Mouse (Mus musculus): ENCODE measurements around the gene Cdkn2aipnl.

The Cdkn2aipnl gene

DNA sequence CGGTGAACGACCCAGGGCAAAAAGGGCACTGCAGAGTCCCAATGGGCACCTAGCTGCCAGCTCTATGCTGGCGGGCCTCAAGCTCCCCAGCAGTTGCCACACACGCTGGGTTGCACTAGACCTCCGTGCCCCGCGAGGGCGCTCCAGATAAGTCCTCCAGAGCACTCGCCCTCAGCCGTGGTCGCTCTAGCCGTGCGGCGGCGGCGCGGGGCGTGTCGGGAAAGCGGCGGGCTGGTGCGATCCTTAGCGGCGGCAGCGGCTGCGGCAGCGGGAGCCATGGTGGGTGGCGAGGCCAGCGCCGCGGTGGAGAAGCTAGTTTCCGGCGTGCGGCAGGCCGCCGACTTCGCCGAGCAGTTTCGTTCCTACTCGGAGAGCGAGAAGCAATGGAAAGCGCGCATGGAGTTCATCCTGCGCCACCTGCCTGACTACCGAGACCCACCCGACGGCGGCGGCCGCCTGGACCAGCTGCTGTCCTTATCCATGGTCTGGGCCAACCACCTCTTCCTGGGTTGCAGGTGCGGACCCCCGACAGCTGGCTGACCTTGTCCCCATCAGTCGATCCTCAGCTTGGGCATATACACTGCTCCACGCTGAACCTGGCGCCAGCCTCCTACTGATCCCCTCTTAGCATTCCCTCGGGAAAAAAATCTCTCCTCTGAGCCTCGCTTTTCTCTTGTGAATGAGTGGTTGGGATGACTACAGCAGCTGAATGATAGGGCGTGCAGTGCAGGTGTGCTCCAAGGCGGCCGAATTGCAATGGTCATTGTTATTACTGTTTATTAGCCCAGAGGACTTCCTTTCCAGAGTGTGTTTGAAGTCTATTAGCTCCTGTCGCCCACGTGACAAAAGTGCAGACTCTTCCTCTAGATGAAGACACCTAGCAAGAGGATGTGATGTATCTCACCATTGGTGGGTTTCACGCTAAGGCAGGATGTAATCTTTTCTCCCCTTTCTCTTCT is at the start of gene Cdkn2aipnl:
Gene Cdkn2aipnl, plus strand, starts transcription at position 219 of the 959 bp plus-strand sequence.
- peak; percentile 96 for DNase-seq (ENCODE audit: low read depth)

DNA sequence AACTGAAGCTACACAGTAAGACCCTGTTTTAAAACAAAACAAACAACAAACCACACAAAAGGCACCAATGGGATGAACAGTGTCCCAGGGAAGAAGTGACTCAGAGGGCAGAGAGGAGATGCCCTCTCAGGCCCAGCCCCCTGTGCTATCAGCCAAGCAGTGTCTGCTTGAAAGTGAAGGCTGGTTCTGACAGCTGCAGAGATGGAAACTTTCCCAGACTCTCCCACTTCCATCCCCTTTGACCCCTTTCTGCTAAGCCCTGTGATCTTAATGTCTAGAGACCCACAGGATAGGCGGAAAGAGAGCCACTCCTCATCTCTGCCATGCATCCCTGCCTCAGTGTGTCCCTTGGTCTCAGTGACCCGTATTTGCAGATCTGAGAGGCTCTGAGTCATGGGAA is 49.5 kb upstream of the Cdkn2aipnl start:
- DNase-seq (ENCODE audit: low read depth), result no peak

DNA sequence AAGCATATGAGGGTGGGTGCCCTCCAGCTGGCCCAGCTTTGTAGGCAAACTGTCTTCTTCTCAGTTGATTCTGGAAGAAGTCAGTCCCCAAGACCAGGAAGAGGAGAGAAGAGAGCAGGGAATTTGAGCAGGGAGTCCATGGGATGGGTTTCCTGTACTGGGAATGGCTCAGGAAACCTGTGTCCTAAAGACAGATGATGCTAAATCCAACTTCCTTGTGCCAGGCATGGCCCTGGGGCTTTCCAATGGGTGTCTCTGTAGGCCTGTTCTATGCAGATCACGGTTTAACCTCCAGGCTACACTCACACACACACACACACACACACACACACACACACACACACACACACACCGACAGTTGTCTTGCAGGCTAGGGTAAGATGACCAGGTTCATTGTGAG is 48.9 kb upstream of the Cdkn2aipnl start:
- DNase-seq (ENCODE audit: low read depth), result no peak

DNA sequence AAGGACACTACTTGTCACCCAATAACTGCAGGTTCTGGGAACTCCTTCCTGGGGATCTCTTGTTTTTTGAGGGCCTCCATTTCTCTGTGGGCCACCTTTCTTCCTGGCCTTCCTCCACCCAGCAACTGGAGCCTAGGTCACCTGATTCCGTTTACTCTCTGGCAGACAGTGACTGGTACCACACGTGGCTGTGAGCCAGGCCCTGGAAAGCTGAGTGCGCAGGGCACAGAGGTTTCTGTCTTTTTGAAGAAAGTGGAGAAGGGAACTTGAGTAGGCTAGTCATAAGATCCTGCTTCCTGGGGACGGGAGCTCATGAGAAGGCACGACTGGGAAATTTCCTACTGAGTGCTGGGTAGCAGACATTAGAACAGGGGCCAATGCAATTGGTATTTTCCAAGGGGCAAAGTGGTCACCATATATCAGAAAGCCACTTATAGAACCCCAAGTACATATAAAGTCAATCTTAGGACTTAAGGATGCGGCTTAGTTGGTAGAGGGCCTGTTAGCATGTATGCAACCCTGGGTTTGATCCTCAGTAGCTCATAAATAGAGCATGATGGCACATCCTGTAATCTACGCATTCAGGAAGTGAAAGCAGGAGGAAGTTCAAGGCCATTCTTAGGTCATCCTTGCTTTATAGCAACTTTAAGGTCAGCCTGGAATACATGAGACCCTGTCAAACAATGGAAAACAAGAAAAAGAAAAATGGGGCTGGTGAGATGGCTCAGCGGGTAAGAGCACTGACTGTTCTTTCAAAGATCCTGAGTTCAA is 45.9 kb upstream of the Cdkn2aipnl start:
- no peak for DNase-seq (ENCODE audit: low read depth)

DNA sequence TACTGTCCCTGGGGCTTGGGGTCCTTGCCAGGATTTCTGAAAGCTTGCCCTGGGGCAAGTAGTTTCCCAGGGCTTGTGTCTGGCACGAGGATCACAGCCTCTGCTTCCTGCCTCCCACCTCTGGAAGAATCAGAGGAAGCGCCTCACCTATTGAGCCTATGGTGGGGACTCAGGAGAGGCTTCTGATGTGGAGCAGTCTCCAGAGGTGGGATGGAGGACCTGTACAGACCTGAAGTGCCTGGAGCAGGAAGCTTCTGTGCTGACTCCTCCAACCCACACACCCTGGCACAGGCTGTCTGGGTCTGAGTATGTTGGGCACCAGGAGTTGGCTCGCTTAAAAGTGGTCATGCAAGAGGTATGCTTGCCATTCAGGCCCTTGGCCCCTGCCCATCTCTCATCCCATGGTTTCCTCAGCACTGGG is 45.0 kb upstream of the Cdkn2aipnl start:
- no peak for DNase-seq (ENCODE audit: low read depth)

DNA sequence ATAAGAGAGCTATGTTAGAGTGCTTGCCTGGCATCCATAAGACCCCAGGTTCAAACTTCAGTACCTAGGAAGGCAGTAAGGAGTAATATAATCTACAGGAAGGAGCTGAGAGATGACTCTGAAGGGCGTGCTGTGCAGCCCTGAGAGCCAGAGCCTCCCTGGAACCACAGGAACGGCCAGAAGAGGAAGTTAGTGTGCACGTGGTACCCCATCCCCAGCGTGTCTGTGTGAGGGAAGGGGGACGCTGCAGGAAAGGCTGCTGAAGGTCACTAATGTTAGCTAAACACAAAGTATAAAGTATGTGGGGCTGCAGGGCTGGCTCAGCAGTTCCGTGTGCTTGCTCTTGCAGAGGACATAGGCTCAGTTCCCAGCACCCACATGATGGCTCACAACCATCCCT is 41.9 kb upstream of the Cdkn2aipnl start:
- DNase-seq (ENCODE audit: low read depth), result no peak

DNA sequence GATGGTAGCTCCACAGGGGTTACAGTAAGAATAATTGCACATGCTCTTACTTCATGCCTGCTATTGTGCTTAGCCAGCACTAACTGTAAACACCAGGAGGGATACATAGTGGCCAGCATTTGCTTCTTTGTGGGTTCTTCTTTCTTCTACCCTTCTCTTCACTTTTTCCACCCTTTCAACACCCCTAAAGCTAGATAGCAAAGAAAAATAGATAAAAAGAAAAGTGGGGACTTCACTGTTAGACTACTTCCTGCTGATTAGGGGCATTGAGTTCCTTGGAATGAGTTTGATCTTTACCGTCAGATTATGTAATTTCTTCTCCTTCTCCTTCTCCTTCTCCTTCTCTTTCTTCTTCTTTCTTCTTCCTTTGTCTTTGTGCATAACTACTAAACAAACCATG is 41.1 kb upstream of the Cdkn2aipnl start:
- DNase-seq (ENCODE audit: low read depth), result no peak

DNA sequence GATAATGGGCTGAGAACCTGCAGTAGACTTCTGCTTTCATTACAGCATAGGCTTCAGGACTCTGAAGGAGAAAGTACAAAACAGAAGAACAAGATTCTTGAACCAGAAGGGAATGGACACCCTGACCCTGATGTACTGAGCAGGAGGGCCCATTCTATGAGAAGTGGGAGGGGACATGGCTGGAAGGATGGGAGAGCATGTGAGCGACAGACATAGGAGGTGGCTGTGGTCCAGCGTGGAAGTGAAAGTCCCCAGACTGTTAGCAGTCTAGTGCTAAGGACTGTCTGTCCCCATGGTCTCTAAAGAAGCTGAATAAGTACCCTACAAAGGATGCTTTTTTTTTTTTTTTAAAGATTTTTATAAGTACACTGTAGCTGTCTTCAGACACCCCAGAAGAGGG is 40.4 kb upstream of the Cdkn2aipnl start:
- no peak for DNase-seq (ENCODE audit: low read depth)

DNA sequence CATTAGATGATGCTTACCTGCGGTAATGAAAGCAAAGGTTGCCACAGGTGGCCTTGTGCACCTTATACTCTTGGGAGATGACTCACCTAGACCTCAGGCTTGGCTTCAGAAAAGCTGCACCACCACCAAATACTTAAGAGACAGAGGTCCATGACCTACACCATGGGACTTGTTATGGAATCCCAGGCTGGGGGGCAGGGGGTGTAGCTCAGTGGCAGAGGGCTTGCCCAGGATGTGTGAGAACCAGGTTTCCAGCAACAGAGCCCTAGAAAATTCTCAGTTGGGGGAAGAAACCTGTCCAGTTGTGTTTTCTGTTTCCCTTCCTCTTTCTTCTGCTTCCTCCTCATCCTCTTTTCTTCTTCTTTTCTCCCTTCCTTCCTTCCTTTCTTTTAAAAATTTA is 36.3 kb upstream of the Cdkn2aipnl start:
- no peak for DNase-seq (ENCODE audit: low read depth)

DNA sequence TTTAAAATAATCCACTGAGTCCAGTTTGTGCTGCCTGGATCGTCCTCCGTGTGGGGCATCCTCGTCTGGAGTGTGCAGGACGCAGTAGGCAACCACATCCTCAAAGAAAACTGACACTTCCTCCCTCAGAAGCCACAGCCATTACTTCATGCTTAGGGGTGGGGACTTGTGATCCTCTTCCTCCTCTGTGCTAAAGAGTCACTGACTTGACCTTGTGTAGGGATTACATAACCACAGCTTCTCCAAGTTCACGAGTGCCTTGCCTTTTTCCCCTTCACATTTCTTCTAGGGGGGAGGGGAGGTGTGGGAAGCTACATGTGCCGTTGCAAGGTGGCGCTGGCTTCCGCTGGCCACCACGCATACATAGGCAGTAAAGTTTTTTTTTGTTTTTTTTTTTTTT is 35.7 kb upstream of the Cdkn2aipnl start:
- peak; percentile 70 for DNase-seq (ENCODE audit: low read depth)

DNA sequence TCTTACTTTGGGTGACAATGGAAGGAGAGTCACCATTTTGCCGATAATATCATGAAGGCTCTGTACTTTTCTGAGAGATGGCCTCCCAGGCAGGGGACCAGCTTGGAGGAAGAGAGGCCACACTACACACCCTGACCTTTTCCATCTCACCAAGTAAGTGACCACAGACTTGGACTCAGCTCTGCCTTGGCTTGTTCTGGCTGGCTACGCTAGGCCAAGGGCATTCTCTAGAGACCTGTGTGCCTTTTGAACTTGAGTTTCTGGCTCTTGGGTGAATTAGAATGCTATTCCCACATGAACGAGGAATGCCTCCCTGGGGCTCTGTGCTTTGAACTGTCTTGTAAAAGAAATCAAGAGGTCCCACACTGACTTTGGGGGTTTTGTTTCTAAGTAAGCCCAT is 33.2 kb upstream of the Cdkn2aipnl start:
- no peak for DNase-seq (ENCODE audit: low read depth)

DNA sequence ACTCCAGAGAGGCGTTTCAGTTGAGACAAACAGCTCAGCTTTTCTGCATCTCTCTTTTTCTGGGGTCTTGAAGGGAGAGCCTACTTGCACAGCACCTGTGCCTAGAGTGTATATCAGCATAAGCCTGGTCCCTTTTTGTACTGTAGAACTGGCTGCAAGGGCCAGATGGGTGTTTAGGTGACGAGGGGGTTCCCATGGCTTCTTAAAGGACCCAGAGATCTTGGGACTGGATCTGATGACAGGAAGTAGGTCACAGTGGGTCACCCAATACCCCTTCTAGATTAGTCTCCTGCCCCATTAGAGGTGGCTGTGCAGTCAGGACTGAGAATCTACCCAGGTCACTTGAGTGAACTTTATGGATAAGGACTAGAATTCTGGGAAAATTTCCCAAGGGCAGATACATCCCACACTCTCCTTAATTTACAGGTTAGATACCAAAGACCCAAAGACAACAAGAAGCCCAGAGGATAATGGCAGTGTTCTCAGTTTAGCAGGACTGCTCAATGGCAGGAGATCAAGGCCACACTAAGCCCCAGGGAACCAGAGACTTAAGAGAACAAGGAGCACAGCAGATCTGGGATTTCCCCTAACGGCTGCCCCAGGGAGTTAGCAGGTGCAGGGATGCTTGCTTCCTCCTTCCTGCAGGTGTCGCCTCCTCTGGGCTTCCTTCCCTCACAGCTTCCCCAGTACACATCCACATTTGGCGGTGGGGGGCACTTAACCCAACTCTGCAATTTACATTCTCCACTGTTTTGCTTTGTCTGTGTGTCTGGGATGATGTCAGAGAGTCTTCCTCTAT is 31.6 kb upstream of the Cdkn2aipnl start:
- DNase-seq (ENCODE audit: low read depth), result no peak

DNA sequence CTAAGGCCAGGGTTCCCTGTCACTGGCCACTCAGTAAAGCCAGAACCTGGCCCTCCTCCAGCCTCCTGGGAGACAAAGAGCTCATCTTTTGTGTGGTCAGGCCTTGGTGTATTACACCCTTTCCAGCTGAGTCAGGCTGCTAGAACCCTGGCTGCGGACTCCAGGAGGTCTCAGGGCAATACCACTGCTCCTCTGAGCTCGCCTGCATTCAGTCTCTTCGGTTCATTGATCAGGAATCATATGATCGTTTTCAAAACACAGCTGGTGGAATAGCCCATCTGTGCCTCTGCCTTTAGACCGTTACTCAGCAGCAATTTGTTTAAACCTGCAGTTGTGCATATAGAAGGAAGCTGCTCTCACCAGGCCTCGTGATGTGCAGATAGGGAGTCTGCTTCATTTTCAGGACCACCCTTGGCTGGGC is 30.1 kb upstream of the Cdkn2aipnl start:
- no peak for DNase-seq (ENCODE audit: low read depth)

DNA sequence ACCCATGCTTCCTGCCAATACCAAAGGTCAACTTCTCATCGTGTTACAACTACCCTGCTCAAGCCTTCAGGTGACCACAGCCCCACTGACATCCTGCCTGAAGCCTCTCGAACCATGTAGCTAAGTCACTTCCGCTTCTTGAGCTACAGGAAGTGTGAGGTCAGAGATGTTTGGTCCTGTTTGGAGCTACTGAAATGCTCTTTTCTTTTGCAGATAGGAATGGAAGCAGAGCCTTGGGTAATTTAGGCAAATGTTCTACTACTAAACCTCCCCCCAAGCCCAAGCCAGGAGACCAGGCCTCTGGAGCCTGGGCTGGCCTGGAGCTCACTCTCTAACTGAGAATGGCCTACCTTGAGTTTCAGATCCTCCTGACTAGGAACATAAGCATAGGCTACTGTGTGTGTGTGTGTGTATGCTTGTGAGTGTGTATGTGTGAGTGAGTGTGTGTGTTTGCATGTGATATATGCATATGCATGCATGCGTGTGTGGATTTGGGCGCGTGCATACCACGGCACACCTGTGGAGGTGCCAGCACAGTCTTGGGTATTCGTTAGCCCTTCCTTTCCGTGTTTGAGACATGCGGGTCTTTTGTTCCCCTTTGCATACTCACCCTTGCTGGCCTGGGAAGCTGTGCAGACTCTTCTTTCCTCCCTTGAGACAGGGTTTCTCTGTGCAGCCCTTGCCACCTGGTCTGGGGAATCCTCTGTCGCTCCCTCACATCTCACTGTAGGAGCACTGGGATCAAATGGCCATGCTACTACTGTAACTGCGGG is 28.5 kb upstream of the Cdkn2aipnl start:
- DNase-seq (ENCODE audit: low read depth), result no peak

DNA sequence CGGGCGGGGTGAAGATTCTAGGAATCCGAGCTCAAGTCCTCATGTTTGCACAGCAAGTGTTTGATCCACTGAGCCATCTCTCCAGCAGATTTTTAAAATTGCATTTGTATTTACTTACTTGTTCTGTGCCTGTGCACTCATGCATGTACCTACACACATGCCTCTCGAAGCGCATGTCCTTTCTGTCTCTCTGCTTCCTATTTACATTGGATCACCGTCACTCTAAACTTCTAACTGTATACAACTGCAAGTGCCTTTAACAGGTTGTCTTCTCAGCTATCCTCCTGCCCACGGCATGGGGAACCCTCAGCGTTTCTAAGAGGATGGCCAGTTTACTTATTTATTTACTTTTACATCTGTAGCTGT is 27.9 kb upstream of the Cdkn2aipnl start:
- no peak for DNase-seq (ENCODE audit: low read depth)

DNA sequence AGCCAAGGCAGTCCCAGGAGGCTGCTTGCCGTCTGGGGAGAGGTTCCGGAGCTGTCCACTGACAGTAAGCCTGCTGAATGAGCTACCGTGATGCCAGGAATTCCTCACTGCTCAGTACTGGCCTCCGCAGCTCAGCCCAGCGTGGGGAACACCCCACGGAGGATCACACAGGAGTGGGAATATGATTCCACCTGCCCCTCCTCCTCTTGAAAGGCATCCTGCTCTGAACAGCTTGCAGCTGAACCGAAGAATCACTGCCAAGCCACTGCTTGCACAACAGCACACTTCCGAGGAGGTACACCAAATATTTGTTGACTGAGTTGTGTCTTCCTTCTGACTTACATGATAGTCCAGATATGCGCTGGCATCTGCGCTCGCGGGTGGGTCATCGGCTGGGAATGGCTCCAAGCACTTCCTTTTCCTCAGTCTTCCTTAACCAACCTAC is 26.9 kb upstream of the Cdkn2aipnl start:
- DNase-seq (ENCODE audit: low read depth), result no peak

DNA sequence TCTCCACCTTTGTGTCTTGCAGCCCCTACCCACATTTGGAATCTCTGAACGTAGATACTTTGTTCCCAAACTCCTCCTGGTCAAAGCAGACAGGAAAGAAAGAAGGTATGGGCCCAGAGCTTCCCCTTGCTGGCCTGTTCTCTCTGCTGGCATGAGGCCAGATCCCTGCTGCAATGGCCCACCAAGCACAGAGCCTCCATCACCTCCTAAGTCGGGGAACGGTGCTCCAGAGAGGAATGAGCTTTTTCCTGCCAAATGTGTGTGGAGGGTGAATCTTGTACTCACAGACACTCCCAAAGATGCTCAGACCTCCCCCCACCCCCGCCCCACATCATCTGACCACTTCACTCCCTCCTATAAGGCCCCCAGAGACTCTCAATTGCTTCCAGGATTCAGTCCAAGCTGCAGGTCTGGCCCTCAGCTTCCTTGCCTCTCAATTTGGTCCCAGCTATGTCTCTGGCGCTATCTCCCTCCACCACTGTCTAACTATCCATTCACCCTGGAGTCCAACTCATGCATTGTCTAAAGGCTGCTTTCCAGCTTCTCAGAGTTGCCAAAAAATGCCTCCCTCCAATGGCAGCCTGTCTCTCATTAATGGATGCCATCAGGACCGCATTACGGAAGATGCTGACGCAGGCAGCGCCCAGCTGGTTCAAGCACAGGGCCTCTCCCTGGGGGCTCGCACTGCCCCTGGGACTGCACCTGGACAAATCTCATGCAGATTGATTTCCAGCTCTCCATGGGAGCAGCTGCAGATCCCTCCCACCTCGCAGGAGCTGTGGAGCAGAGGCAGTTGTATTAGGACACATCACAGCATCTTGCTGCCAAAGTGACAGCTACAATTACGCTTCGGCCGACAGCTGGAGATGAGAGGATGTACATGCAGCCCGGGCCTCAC is 24.6 kb upstream of the Cdkn2aipnl start:
- DNase-seq (ENCODE audit: low read depth), result no peak

DNA sequence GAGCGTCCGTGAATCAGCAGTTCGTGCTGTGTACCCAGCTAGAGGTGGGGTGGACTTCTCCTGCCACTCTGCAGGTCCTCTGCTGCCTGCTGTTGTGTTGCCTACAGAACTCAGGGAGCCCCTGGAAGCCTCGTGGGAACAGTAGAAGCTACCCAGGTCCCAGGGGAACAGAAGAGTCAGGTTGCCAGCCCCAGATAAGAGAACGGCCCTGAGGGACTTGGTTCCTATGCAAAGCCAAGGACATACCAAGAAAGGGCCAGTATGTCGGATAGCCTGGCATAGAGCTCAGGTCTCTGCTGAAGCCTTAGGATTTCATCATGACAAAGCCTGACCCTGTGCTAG is 24.0 kb upstream of the Cdkn2aipnl start:
- DNase-seq (ENCODE audit: low read depth), result no peak

DNA sequence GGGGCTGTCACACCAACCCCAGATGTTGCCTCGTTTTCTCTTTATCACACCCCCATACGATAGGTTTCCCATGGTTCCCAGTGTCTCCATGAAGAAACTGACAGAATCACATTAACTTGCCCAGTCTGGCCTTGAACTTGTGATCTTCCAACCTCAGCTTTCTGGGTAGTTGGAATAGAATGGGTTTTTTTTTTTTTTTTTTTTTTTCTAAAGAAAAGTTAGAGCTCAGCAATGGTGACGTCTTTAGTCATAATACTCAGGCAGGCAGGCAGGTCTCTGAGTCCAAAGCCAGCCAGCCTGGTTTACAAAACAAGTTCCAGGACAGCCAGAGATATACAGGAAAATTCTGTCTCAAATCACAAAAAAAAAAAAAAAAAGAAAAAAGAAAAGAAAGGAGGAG is 23.2 kb upstream of the Cdkn2aipnl start:
- DNase-seq (ENCODE audit: low read depth), result no peak

DNA sequence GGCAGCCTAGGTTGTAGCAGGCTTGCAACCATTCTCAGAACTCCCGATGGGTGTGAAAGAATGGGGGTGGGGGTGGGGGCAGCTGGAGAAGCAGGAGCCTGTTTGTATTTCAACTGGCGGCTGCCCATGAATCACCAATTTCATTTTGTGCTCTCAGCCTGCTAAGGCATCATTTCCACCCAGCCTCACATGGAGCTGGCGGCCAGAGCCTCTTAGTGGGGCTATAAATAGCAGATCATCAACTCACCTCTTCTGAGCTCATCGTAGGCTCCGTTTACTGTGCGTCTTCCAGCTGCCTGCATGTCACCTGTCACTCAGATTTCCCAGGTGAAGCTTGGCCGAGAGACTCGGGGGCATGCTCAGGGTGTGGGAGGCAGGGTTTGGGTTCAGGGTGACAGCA is 21.9 kb upstream of the Cdkn2aipnl start:
- no peak for DNase-seq (ENCODE audit: low read depth)

DNA sequence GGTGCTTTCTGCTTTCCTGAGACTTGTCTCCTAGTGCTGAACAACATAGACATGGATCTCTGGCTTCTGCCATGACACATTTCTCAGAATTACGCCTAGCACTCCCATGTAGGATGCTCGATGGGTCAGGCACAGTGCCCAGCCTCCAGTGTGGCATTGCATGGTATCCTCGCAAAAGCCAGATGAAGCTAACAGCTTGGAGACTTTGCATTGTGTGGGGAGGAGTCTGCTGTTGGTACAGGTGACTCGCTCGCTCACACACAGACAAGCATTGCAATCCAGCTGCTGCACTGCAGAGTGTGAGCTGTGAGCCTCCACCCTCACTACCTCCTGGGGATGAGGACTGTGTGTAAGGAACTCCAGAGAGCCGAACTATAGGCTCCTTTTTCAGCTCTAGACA is 21.3 kb upstream of the Cdkn2aipnl start:
- DNase-seq (ENCODE audit: low read depth), result no peak

All from c-Kit-positive CD71-negative TER-119-negative erythroid progenitor cells, embryonic 14.5 days (primary cell).